Mouse (Mus musculus) cerebellum, adult 11 months (tissue): Measurements from ENCODE around the gene Vps39.

Source experiments
- DNase-seq: peaks from one replicate; pipeline ENCODE4 v3.0.0; 2022

Vps39 gene

GRCm38 (mm10) chr2:120296160-120296559 lies 56.8 kb downstream of the Vps39 start:
- DNase-seq = no peak

GRCm38 (mm10) chr2:120291471-120292078 lies 61.4 kb downstream of the Vps39 start:
- no peak for DNase-seq

- no peak for DNase-seq
These were observed 63.9 kb downstream of the Vps39 start, which contains the start of gene Pla2g4d for GRCm38 (mm10) chr2:120288995-120289394. Gene Pla2g4d (minus strand): TSS chr2:120289197.

- no peak for DNase-seq
These were observed 64.5 kb downstream of the Vps39 start for GRCm38 (mm10) chr2:120288401-120288800.

- peak; percentile 39 for DNase-seq
These were observed 67.3 kb downstream of the Vps39 start for GRCm38 (mm10) chr2:120285639-120286038.

GRCm38 (mm10) chr2:120284705-120285104 lies 68.2 kb downstream of the Vps39 start:
- DNase-seq = no peak

- no peak for DNase-seq
These were observed 68.8 kb downstream of the Vps39 start for GRCm38 (mm10) chr2:120284094-120284493.

GRCm38 (mm10) chr2:120283550-120283949 lies 69.4 kb downstream of the Vps39 start:
- DNase-seq = no peak

- DNase-seq = no peak
These were observed 71.7 kb downstream of the Vps39 start for GRCm38 (mm10) chr2:120281221-120281620.

- DNase-seq = peak; percentile 64
These were observed 73.0 kb downstream of the Vps39 start for GRCm38 (mm10) chr2:120279961-120280360.

GRCm38 (mm10) chr2:120276951-120277350 lies 76.0 kb downstream of the Vps39 start:
- DNase-seq = no peak

GRCm38 (mm10) chr2:120268635-120269034 lies 84.3 kb downstream of the Vps39 start:
- DNase-seq = no peak
